Mouse (Mus musculus): ENCODE results near the gene Upk3b.
A peak's percentile ranks its signal among the peaks of the same experiment; 100 is the strongest.
"Not testable (repeated sequence)": the region's sequence is repeated elsewhere in the genome, so short reads cannot be mapped to it uniquely, and the experiment has no call there.

Gene Upk3b

DNA sequence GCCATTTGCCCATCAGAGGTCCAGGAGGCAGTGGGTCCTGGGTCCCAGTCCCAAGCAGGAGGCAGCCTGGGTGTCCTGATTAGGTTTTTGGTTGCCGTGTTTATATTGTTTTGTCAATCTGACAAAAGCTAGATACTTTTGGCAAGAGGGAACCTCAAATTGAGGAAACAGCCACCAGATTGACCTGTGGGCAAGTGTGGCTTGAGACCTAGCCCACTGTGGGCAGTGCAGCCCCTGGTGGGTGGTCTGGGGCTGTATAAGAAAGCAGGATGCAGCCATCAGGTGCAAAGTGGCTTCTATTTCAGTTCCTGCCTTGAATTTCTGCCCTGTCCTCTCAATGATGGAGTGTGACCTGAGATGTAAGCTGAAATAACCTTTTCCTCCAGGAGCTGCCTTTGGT, 3.0 kb upstream of the Upk3b start:
- no peak for DNase-seq

DNA sequence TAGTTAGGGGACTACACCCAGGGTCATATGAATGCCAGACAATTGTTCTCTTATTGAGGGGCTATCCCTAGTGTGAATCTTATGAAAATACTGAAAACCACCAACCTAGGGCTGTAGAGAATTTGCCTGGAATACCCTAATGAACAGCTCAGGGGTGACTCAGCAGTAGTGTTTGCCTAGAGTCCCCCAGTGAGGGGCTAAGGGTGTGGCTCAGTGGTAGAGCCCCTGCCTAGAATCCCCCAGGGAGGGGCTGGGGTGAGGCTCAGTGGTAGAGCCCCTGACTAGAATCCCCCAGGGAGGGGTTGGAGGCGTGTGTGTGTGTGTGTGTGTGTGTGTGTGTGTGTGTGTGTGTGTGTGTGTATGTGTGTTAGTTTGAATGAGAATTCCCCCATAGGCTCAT, 1.6 kb upstream of the Upk3b start:
- no peak for DNase-seq

DNA sequence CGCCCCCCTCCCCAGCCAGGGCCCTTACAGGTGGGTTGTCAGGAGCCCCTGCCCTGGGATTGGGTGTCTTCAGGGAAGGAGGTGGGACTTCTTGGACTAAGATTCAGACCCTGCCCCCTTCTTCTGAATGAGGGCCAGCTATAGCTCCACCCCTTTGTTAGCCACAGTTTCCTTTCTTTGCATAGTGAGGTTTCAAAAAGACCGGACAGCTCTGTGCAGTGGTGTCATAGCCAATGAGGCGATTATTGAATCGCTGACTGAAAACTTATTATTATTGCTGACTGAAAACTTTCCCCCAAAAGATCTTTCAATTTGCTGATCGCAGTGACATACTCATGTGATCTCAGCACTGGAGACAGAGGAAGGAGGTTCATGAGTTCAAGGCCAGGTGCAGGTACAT, 1.9 kb downstream of the Upk3b start:
- no peak for DNase-seq

DNA sequence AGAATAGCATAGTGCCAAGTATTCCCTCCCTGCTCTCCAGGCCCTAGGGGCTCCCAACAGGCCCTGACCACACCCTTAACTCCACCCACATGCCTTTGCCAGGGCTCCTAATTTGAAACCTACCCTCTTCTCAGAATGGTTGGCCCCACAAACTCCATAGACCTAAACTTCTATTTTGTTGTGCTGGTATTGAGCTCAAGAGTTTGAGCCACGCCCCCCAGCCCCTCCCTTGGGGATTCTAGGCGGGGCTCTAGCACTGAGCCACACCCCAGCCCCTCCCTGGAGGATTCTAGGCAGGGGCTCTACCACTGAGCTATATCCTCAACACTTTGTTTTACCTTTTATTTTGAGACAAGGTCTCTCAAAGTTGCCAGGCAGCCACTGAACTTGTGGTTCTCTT, 3.0 kb downstream of the Upk3b start:
- DNase-seq, result no peak

DNA sequence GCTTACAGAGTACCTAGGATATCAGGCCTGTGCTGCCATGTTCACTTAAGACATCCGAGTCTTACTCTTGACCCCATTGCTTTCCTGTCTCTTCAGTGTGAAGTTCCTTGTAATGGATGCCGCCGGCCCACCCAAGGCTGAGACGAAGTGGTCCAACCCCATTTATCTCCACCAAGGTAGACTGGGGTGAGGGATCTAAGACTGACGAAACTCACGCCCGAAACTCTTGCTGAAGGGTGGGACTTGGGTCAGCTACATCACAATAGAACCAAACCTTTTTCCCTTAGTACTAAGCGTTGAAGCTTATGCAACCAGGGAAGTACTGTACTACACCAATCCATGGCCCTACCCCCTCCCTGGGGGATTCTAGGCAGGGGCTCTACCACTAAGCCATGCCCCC, 3.4 kb downstream of the Upk3b start:
- DNase-seq, result no peak

DNA sequence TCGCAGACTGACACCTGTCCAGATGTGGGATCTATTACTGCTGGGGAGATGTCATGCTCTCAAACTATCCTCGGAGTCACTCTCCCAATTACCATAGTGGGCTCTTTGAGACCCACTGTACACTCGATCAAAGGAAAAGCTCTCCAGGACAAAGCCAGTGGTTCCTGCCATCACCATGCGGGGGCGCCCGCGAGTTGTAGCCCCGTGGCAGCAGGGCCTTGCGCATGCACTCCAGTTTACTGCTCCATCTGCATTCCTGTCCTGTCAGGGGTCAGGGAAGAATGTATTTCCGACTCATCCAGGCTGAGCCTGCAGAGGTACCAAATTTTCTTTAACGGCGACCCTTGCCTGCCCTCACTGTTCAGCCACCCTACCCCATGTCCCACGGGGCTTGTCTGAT, 6.6 kb downstream of the Upk3b start:
- DNase-seq, result peak in 1 of 2 experiments; percentile 60

DNA sequence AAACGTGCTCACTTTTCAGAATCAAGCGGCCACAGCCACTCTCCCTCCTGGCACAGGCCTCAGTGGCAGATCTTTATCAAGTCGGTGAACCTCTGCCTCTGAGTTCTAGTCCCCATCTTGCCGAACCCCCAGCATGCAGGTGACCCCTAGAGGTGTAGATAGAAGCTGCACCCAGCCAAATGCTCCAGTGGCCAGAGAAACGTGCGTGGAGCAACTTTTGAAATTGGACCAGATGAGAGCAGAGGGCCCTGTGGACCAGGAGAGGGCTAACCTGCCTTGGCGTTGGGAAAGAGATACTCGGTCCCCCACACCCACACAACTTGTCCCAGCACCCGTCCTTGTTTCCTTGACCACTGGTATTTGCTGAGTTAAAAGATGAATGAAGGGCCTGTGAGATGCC, 7.1 kb downstream of the Upk3b start:
- DNase-seq, result peak in 1 of 2 experiments; percentile 46

DNA sequence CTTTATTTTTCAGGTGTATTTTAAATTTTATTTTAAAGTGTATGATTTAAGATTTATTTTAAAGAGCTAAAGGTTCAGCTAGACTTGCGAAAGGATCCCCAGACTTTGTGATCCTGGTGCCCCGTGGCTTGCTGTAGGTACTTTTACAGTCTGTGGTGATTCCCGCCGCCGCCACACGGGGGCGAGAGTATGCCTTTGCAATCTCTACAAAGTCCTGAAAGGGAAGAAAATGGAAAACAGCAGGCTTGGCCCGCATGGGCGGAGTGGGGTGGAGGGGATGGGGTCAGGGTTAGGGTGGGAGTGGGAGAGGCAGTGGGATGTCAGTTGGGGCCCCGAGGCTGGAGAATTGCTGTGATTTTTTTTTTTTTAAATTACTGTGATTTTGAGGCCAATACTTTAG, 7.7 kb downstream of the Upk3b start:
- DNase-seq, result peak; percentile 87 to 97

DNA sequence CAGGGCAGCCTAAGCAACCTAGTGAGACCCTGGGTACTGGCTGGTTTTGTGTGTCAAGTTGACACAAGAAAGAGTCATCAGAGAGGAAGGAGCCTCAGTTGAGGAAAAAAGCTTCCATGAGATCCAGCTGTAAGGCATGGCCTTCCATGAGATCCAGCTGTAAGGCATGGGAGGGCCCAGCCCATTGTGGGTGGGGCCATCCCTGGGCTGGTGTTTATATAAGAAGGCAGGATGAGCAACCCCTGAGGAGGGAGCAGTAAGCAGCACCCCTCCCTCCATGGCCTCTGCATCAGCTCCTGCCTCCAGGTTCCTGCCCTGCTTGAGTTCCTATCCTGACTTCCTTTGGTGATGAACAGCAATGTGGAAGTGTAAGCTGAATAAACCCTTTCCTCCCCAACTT, 10.2 kb downstream of the Upk3b start:
- DNase-seq, result not testable (repeated sequence)

DNA sequence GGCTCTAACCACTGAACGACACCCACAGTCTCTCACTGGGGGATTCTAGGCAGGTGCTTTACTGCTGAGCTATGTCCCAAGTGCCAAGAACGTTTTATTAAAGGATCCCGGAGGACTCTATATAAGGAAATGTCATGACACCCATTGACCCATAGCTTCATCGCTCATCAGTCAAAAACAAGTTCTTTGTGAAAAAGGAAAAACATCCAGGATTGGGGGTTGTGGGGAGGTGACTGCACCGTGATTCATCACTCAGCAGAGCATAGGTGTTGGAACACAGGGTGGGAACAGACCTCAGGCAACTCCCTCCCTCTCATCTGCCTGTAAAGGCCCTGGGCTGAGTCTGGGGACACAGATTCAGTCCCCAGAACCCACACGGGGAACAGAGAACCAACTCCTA, 11.6 kb downstream of the Upk3b start:
- no peak for DNase-seq

DNA sequence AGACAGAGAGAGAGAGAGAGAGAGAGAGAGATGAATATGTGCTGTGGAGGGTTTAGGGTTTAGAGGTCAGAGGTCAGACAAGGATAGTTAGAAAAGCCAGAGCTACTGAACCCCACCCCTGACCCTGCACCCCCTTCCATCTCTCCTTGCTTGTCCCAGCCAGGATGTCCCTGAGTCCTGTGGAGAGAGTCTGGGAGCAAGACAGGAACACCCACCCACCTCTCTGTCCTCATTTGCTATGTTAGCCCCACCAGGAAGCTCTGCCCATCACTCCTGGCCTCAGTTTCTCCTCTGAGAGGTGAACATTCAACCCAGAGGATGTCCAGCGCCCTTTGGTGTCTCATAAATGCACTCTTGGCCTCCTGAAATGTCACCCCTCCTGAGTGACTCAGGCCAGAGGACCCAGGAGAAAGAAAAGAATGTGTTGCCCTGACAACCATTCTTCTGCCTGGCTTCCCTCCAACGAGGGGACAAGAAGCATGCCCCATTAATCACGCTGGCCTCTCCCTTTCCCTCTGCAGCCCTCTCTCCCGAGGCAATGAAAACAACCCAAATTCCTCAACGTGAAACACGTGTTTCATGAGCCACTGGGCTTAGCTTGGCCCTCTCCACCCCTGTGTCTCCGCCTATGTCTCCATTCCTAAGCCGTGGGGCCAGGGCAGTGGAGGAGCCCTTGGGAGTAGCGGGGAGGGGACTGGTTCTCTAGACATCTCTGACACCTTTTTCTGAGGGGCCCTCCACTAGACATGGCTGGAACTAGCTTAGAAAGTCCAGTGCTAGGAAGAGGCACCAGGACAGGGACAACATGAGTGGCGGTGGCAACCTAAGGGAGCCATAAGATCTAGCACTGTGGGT, 13.2 kb downstream of the Upk3b start:
- DNase-seq, result peak; percentile 80 to 87

DNA sequence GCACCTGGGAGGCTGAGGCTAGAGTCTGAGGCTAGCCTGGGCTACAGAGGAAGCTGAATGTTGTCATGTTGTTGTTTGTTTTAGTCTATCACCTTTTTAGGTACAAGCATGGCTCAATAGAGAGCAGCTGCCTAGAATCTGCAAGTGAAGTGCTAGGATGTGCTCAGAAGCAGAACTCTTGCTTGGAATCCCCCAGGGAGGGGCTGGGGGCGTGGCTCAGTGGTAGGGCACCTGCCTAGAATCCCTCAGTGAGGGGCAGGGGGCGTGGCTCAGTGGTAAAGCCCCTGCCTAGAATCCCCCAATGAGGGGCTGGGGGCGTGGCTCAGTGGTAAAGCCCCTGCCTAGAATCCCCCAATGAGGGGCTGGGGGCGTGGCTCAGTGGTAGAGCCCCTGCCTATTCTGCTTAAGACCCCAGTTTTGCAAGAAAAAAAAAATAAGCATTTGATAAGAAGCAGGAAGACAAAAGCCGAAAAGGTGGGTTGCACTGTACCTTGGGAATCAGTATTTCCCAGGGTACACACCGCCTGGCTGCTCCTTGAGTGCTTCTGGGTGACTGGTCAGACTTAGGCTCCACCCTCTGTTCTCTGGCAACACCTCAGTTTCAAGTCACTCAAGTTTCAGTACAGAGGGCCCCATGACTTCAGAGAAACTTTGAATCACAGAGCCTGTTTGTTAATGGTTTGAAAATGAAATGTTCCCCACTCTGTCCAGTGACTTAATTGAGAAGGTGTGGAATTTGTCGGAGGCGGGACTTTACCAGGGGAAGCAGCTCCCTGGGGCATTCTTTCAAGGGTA, 14.8 kb downstream of the Upk3b start:
- peak; percentile 50 to 68 for DNase-seq

DNA sequence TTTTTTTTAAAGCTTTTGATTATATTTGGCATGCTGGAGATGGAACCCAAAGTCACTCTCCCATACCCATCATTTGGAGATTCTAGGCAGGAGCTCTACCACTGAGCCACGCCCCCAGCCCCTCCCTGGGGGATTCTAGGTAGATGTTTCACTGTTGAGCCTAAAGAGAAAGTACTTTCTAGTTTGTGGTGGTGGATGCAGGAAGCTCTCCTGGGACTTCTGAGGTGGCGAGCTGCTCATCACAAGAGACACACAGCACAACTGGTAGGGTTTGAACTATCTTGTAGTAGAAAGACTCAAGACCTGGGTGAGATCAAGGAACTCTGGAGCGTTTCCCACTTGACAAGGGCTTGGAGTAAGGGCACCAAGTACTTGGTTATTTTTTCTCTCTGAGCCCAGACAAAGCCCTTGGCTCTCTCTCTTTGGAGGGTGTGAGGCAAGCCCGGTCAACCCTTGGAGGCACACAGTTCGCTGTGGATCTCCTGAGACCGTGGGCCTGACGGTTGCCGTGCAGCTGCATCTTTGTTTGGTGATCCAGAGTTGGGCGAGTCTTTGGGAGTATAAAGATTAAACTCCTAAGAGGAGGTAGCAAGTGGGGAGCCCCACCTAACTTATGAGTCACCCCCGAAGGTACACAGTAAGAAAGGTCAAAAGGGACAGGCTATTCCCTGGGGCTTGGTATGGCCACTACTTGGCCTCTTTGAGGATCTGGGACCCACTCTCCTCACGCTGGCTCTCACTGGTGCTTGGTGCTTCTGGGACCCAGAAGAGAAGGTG, 16.2 kb downstream of the Upk3b start, which contains the start of gene Upk3bl:
Gene Upk3bl, plus strand, starts transcription at position 192 of the 777 bp plus-strand sequence.
- no peak for DNase-seq

DNA sequence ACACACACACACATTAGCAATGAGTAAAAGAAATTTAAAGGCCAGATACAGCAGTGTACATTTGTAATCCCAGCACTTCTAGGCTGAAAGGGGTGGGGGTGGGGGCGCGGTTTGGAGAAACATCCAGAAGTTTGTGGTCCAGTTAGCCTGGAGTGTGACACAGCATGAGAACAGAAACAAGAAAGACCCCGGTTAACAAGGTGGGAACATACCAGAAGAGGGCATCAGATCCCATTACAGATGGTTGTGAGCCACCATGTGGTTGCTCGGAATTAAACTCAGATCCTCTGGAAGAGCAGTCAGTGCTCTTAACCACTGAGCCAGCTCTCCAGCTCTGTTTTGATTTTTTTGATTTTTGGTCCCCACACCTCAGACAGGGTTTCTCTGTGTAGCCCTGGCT, 17.8 kb downstream of the Upk3b start:
- DNase-seq, result no peak

DNA sequence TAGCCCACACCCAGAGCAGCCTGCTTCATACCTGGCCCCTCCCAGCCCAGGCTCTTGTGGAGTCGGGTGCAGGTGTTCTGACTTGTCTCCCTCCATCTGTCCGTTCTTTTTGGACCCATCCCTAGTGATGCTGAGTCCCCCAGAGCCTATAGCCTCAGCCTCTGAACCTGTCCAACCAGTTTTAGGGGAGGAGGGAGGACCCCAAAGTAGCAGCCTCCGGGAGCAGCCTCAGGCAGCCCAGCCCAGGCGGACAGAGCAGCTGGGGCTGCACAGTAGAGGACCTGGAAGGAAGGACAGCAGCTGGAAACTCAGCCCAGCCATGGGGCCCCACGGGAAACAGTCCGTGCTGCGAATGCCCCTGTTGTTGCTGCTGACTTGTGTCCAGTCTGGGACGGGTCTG, 18.8 kb downstream of the Upk3b start:
- DNase-seq, result no peak

DNA sequence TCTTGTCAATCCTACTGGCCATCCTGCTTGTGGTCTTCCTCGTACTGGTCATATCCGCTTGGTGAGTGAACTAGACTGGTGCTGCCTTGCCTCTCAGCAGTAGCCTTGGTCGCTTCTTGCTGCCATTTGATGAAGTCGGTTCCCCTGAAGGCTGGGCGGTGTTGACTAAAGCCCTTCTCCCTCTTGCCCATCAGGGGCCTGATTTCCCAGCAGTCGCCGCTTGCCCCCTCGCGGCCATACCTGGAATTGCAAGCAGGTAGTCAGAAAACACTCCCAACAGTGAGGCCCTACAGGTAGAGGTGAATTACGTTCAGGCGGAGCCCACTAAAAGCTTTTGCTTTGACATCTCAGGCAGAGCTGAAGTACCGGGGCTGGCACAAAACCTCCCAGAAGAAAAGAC, 23.3 kb downstream of the Upk3b start:
- peak; percentile 75 to 92 for DNase-seq

DNA sequence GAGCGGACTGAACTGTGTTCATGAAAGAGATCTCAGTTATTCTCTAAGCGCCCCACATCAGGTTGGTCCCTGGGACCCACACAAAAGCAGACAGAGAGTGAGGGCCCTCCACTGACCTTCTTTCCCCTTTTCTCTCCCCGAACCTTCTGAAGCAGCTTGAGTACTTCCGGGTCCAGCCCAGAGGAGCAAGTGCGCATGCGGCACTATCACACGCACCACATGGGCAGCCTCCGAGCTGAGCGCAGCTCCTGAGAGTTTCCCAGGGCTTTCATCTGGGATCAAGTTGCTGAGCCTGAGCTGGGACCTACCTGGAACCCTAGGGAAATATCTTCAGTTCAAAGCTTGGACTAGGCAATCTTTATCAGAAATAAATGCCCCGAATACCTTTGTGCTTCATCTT, 25.6 kb downstream of the Upk3b start:
- DNase-seq, result no peak

DNA sequence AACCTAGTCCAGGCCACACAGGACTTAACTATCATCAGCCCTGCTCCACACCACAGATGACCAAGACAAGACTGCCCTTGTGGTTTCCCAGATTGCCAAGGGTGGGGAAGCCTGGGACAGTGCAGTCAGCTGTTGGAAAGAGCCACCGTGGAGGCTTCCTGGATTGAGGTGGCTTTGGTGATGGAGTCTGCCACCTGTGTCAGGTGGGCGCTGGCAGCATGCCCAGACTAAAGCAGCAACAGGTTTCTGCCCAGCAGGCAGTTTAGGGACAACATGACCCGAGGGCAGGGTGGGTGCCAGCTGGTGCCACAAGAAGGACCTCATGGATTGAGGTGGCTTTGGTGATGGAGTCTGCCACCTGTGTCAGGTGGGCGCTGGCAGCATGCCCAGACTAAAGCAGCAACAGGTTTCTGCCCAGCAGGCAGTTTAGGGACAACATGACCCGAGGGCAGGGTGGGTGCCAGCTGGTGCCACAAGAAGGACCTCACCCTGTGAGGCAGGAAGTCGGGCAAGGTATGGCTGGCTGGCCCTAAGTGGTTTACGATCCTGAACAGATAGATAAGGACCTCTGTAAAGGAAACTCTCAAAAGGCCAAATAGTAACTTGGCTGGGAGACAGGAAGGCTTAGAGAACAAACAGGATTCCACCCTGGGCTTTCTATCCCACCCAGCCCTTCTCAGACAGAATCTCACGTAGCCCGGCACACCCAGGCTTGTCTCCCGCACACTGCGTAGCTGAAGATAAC, 28.3 kb downstream of the Upk3b start:
- peak in 1 of 2 experiments; percentile 13 for DNase-seq

DNA sequence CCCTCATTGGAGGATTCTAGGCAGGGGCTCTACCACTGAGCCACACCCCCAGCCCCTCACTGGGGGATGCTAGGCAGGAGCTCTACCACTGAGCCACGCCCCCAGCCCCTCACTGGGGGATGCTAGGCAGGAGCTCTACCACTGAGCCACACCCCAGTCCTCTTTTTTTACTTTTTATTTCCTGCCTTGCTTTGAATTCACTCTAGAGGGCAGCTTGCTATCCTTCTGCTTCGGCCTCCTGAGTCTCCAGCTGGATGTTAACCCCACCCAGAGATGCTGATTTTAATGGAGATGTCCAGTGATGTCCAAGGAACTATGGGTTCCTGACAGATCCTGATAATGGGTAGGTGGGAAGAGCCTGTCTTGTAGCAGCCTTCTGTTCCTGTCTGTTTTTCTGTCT, 31.1 kb downstream of the Upk3b start:
- DNase-seq, result no peak

DNA sequence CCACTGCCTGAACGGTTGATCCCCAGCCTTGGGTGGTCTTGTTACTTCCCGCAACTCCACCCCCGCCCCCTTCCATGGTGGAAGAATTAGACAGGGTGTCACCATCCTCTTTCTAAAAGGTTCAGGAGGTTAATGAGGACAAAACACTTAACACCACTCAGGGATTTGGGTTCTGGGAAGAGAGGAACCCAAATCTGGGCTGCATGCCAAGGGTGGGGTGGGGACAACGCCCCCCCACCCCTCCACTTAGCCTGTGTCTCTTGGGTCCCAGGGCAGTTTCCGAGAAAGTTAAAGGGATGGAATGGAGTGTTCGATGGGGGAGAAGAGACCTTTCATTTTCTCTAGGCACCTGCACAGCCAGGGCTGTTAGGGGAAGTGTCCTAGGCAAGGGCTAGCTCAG, 34.8 kb downstream of the Upk3b start:
- DNase-seq, result no peak

DNA sequence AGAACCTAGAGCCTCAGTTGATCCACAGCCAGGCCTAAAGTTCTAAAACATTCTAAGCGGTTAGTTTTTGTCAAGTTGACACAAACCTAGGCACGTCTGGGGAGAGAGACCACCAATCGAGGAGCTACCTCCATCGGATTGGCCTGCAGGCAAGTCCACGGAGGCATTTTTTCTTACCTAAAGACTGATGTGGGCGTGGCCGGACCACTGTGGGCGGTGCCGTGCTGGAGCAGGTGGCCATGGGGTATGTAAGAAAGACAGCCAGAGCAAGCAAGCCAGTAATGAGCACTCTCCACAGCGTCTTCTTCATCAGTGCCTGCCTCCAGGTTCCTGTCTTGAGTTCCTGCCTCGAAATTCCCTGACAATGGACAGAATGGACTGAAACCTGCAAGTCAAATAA, 35.2 kb downstream of the Upk3b start:
- DNase-seq, result no peak

DNA sequence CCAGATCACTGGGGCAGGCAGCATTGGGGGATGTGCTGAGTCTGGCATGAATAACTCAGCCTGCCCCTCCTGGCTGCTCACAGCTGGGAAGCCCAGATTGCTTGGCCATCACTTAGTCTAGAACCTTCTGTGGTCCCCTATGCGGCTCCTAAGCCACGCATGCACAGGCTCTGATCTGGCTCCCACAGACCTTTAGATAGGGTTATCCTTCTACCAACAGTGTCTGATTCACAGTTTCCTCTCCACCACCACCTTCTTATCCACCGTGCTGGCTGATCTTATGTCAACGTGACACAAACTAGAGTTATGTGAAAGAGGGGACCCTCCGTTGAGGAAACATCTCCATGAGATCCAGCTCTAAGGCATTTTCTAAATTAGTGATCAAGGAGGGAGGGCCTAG, 36.8 kb downstream of the Upk3b start:
- DNase-seq, result no peak

DNA sequence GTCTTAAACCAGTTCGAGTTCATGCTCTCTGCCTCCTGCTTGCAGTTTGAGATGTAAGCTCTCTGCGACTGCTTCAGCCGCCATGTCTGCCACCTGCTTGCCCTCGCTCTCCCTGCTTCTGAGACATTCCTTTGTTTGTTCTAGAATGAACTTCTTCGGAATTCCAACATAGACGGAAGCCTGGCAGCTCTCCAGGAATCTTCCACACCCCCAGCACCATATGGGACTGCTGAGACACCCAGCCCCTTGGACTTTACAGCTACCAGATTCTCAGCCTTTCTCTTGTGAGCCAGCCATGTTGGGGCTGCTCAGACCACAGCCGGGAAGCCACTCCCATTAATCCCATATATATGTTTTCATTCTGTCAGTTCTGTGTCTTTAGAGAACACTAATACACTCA, 38.0 kb downstream of the Upk3b start:
- DNase-seq, result peak in 1 of 2 experiments; percentile 39
